Mouse (Mus musculus) brain, embryonic 14.5 days (tissue): Measurements from ENCODE around the gene Krt33b. TPM values are rescaled to one million over a fixed set of nuclear protein-coding genes. Genes with fewer than 3 reads are reported as not detected.

Experiments used
- DNase-seq: peaks from one replicate; pipeline ENCODE4 v3.0.0-alpha.2; 2011; ENCODE audit warnings: low read depth
- CTCF ChIP-seq: fragments of 200-500 bp; IDR thresholded peaks from 2 replicates; pipeline ENCODE4 v1.5.1; 2012; ENCODE audit warnings: inconsistent platforms, mild to moderate bottlenecking, moderate library complexity, borderline replicate concordance; ENCODE audit not compliant: insufficient read depth, insufficient read length; ENCODE audit errors: extremely low read depth
- POLR2A ChIP-seq: fragments of 200-500 bp; IDR thresholded peaks from 2 replicates; pipeline ENCODE4 v1.6.1; 2012; ENCODE audit warnings: mild to moderate bottlenecking, inconsistent platforms, borderline replicate concordance; ENCODE audit not compliant: poor library complexity, insufficient read depth, insufficient read length, severe bottlenecking; ENCODE audit errors: extremely low read depth
- polyA plus RNA-seq: library from polyadenylated mRNA; depleted of rRNA; stranded (reverse); fragments of >200 nt; gene quantifications from 2 replicates; pipeline ENCODE4 v1.2.3, GENCODE M21; 2012; rRNA removed

Krt33b gene
- 0.04 TPM in 1 of 2 replicates, not detected in the other for polyA plus RNA-seq

DNA sequence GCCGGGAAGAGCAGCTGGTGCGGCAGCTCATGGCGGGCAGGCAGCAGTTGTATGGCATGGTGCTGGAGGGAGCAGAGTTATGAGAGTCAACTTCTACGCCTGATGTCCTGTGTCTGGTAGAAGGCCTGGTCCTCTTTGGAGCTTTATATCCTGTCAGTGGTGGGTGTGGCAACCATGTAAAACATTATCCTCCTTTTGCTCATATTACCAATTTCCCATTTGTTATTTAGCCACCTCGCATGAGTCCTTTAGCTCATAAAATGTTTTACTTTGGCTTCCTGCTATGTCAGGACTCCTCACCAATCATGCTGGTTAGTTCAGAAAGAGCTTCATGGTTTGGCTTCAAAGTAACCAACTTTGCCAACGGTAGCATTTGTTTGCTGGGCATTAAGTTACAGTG is at the start of gene Krt33b:
Gene Krt33b, minus strand, starts transcription at position 101 of the 400 bp plus-strand sequence.
- no peak for TF ChIP-seq CTCF
- TF ChIP-seq POLR2A, result no peak
- no peak for DNase-seq

DNA sequence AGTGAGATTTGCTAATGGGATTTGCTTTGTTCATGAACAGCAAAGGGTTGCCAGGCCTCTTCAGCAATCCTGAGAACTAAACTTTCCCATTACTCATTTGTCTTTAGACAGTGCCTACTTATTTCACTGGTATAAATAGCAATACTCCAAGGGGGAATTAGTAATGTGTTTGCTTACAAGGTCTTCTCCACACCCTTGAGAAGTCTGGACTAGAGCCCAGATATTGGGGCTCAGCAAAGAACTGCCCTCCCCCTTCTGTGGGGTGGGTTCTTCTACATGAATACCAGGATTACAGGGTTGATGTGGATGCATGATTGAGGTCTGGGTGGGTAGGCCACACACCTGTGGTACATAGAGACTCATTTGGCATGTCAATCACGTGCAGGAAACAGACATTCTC is 44.2 kb upstream of the Krt33b start:
- TF ChIP-seq POLR2A (no peak), CTCF (no peak)
- peak; percentile 5 for DNase-seq

DNA sequence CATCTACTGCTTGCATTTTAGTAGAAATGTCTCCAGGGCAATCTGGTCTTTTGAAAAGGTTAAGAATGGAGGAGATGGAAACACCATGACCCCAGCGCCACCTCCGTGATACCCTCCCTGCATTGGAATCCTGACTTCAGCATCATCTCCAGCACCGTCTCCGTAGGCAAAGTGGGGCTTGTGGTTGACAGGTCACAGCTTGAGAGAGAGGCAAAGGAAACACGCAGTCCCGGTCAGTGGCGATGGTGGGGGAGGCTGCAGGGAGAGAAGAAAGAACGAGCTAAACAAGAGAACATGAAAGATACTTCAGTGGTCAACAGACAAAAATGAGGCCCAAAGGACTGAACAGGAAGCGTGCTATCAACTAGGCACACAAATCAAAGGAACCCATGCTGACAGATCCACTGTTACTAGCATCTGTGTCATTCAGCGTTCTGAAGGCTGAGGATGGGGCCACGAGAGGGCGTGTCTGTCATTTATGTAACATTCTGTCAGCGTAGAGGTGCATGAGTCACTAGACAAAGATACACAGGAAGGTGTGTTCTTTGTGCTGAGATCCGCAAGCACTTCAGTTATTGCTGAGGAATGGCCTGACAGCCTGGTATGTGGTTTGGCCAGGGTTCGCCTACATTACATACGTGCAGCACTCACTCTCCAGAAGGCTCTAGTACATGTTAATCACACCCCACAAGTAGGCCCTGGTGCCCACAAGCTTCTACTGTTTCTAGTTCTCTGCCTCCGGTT is 37.8 kb upstream of the Krt33b start:
- no peak for TF ChIP-seq POLR2A
- TF ChIP-seq CTCF, result no peak
- DNase-seq, result no peak

DNA sequence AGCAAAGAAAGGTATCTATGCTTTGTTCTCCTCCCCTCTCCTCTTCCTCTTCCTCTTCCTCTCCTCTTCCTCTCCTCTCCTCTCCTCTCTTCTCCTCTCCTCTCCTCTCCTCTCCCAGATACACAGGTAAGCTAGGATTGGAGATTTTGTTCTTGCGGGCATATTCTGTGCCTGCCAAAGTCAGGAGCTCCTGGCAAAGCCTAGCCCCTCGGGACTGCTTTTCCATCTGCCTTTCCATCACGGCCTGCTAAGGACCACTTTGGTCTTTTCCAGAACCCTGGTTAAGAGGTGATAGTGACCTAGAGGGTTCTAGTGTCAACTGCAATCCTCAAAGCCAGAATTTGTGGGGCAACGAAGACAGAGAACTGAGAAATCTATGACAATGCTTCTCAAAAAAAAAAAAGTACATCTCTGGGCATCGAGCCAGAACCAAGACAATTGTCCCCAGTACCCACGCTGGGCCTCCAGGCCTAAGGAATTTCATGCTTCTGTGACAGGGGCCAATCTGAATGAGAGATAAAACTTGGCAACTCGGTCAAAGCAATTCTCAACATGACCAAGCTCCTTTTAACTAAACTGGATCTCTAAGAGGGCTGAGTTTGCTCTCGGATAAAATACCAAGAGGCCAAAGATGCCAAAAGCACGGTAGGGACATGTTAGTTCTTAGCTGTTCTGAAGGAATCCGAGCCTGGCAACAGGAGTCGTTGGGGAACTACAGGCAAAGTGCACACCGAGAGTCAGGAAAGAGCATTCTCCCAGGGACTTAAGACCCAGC is 36.8 kb upstream of the Krt33b start:
- TF ChIP-seq CTCF (no peak), POLR2A (no peak)

DNA sequence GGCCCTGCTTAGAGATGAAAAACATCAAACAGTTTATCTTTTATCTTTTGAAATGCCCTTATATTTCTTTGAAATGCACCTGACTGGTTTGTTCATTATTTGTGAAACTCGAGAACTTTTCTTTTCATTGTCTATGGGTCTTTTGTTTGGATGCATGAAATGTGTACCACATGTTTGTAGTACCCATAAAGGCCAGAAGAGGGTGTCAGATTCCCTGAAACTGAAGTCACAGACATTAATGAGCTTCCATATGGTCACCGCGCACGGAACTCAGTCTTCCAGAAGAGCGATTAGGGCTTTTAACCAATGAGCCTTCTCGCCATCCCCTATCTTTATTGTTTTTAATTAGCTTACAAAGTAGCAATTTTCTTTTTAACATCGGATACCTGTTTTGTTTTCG is 29.2 kb upstream of the Krt33b start:
- DNase-seq, result peak; percentile 23
- TF ChIP-seq CTCF, result peak; percentile 17; the same call in 1 of the 2 replicates
- TF ChIP-seq POLR2A, result no peak

More for the DNA sequence above, 36.8 kb upstream of the Krt33b start:
- peak; percentile 43 for DNase-seq

DNA sequence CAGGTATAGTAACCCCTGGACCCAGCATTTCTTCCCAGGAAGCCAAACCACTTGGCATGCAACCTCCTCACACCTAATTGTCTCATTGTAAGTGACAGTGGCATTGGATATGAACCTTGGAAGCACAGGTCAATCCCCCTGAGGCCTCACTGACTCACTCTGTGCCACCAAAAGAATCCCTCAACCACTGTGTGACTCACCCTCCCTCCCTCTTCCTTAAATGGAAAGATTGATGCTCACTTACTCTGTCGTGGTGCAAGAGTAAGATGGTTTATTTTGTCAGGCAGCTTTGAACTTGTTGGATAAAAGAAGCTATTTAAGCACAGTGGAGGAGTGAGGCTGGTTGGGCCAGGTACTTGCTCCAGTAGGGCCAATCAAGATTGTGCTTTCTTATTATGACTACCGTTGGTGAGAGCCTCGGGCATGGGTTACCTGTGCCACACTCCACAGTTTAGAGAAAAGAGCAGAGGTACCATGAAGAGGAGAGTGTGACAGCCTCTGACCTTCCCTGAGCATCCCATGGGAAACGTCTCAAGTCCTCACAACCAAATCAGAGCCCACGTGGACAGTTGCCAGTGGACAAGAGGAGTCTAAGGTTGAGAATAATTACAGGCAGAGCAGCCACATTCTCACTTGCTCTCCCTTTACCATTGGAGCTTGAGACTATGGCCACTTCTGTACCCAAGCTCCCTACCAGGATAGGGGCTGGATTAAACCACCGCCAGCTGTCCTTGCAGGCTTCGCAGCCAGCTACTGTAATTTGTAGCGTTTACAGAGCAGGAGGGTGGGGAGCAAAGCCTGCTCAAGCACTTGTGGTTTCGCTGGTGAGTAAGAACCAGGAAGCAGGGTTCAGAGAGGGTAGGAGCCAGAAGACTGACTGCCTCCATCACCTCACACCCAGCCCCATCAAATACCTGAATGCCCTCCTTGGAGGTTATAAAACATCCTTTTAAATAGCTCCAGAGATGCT is 26.3 kb upstream of the Krt33b start:
- no peak for DNase-seq
- no peak for TF ChIP-seq CTCF
- no peak for TF ChIP-seq POLR2A

DNA sequence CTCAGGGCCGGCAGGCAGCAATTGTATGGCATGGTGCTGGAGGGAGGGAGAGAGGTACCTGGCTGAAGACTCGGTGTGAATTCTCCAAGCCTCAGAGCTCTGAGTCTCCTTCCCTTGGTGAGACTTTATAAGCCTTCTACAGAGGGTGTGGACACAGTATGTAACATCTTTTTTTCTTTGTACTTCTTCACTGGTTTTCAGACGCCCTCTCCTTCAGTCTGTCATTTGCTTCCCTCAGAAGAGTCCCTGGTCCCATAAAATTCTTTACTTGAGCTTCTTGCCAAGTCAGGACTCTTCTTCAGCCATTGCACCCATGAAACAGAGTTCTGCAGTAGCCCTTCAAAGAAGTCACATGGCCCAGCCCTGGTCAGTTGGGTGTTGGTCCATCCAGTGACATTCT is 20.8 kb upstream of the Krt33b start, which contains the start of gene Krt31:
Gene Krt31, minus strand, starts transcription at position 101 of the 400 bp plus-strand sequence.
- DNase-seq, result no peak
- no peak for TF ChIP-seq POLR2A
- TF ChIP-seq CTCF, result no peak

DNA sequence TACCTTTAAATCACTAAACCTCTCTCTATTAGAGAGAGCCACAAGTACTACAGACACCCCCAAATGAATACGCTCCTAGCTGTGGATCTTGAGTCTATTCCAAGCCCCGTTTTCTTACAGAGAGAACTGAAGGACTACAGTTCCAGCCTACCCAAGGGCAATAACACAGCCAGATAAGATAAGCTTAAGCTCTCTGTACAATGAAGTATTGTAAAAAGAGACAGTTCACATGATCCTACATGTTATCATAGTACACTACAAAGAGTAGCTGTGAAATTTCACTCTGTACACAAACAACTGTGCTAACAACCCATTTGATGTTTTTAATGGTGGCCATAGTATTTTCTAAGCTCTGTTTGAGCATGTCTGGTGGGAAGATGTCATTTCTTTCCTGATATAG is 17.5 kb upstream of the Krt33b start:
- TF ChIP-seq POLR2A (no peak), CTCF (no peak)
- no peak for DNase-seq

DNA sequence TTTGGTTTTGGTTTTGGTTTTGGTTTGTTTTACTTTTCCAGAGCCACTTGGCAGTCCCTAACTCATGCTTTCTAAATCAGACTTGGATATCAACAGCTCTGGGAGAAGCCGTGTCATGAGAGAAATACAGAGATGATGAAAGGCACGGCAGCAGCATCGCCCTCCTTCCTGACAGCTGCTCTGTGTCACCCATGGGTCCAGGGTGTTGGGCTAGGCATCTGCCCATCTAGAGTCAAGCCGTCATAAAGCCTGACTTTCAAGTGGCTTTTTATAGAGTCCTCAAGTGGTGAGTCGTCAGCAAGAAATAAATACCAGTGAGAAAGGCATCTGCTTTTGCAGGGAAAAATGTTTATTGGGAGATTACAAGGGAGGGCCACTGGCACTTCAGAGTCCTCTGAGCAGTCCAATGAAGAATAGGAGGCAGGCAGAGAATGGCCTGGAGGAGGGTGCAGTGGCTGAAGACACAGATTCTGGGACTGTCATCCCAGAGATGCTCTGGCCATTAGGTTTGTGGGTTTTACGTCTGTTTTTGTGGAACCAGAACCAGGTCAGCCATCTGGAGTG is 16.7 kb upstream of the Krt33b start:
- TF ChIP-seq POLR2A (no peak), CTCF (no peak)
- no peak for DNase-seq

DNA sequence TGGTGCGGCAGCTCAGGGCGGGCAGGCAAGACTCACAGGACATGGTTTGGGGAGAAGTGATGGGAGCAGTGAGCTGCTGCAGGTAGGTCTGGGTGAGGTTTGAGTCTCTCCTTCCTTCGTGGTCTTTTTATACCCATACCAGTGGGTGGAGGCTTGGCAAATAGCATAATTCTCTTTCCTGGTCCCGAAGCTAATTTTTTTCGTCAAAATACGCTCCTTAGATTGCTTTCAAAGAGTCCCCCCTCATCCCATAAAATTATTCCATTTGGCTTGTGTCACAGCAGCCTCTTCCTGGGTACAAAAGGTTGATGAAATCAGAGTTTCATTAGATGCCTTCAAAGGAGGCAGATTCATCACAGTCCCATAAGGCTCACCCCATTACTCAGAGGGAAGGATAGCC is 11.8 kb upstream of the Krt33b start, which contains the start of gene Krt34:
Gene Krt34, minus strand, starts transcription at position 101 of the 400 bp plus-strand sequence.
- DNase-seq, result no peak

DNA sequence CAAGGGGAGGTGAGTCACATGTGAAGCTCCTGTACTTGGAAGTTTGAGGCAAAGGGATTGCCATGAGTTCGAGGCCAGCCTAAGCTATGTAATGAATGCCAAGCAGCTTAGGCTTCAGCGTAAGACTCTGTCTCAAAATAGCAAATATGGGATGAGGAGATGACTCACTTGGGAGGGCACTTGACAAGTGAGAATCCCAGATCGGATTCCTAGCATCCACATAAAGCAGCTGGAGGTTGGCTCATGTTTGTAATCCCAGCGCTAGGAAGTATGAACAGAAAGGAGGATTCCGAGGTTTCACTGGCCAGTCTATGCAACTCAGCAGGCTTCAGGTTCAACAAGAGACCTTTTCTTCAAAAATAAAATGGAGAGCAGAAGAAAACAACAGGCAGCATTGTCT is 8.2 kb downstream of the Krt33b start:
- DNase-seq, result no peak

More for the DNA sequence above, 11.8 kb upstream of the Krt33b start, which contains the start of gene Krt34:
- TF ChIP-seq CTCF (no peak), POLR2A (no peak)

DNA sequence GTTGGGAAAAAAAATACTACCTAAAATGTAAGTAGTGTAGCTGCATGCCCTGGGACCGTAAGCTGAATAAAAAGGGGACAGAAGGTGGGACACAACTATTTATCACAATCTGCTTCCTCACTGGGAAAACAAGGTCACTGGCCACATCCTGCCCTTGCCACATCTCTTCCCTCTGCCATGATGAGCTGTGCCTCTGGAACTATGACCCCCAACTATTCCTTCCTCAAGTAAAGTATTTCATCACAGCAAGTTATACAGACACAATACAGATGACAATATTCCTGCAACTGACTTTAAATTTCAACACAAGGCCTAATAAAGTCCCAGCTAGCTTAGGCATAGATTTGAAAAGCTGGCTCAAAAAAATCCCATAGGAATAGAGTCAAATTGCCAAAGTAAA is 10.2 kb downstream of the Krt33b start:
- DNase-seq, result no peak
- TF ChIP-seq POLR2A, result no peak
- no peak for TF ChIP-seq CTCF

More for the DNA sequence above, 8.2 kb downstream of the Krt33b start:
- no peak for TF ChIP-seq POLR2A
- TF ChIP-seq CTCF, result no peak

DNA sequence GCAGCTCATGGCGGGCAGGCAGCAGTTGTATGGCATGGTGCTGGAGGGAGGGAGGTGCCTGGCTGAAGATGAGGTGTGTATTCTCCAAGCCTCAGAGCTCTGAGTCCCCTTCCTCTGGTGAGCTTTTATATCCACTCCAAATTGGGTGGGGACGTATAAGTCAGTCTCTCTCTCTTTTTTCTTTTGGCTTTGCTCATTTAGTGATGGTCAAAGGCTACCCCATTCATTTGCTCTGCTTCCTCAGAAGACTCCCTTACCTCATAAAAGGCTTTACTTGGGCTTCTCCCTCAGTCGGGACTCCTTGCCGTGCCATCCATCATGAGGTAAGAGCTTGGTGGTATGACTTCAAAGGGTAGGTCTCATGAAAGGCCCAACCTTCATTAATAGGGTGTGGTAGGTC is 13.6 kb downstream of the Krt33b start, which contains the start of gene Krt33a:
Gene Krt33a, minus strand, starts transcription at position 101 of the 400 bp plus-strand sequence.
- TF ChIP-seq POLR2A, result no peak
- TF ChIP-seq CTCF, result no peak
- no peak for DNase-seq
